Mouse (Mus musculus): ENCODE measurements around the gene Pla1a.
"Not testable (repeated sequence)": the region's sequence is repeated elsewhere in the genome, so short reads cannot be mapped to it uniquely, and the experiment has no call there.

The Pla1a gene

GRCm38 (mm10) chr16:38458600-38459280 is 25.8 kb upstream of the Pla1a start:
- peak; percentile 37 for DNase-seq (ENCODE audit: low spot score)

GRCm38 (mm10) chr16:38456812-38457567 is 24.0 kb upstream of the Pla1a start:
- no peak for DNase-seq (ENCODE audit: low spot score)

- DNase-seq (ENCODE audit: low spot score): no peak
Measured at GRCm38 (mm10) chr16:38455511-38456418, 22.8 kb upstream of the Pla1a start, which contains the start of gene Cd80. Cd80 (plus strand) TSS chr16:38455561.

- no peak for DNase-seq (ENCODE audit: low spot score)
Measured at GRCm38 (mm10) chr16:38454533-38455254, 21.7 kb upstream of the Pla1a start.

GRCm38 (mm10) chr16:38453952-38454351 is 21.0 kb upstream of the Pla1a start:
- DNase-seq (ENCODE audit: low spot score): no peak

- no peak for DNase-seq (ENCODE audit: low spot score)
Measured at GRCm38 (mm10) chr16:38453203-38453553, 20.2 kb upstream of the Pla1a start.

GRCm38 (mm10) chr16:38452442-38453202 is 19.7 kb upstream of the Pla1a start, which contains the start of gene Adprh:
Adprh (minus strand) TSS chr16:38452703.
- peak; percentile 90 for DNase-seq (ENCODE audit: low spot score)

GRCm38 (mm10) chr16:38451421-38452205 is 18.7 kb upstream of the Pla1a start:
- DNase-seq (ENCODE audit: low spot score): peak; percentile 22

GRCm38 (mm10) chr16:38450707-38451106 is 17.8 kb upstream of the Pla1a start:
- DNase-seq (ENCODE audit: low spot score): no peak

- DNase-seq (ENCODE audit: low spot score): no peak
Measured at GRCm38 (mm10) chr16:38448458-38448857, 15.5 kb upstream of the Pla1a start.

GRCm38 (mm10) chr16:38447366-38447765 is 14.4 kb upstream of the Pla1a start:
- DNase-seq (ENCODE audit: low spot score): no peak

- DNase-seq (ENCODE audit: low spot score): not testable (repeated sequence)
Measured at GRCm38 (mm10) chr16:38446141-38446540, 13.2 kb upstream of the Pla1a start.

- DNase-seq (ENCODE audit: low spot score): no peak
Measured at GRCm38 (mm10) chr16:38445576-38445975, 12.6 kb upstream of the Pla1a start.

- no peak for DNase-seq (ENCODE audit: low spot score)
Measured at GRCm38 (mm10) chr16:38445046-38445445, 12.1 kb upstream of the Pla1a start.

- DNase-seq (ENCODE audit: low spot score): no peak
Measured at GRCm38 (mm10) chr16:38443721-38444464, 10.9 kb upstream of the Pla1a start.

GRCm38 (mm10) chr16:38442216-38442615 is 9.3 kb upstream of the Pla1a start:
- DNase-seq (ENCODE audit: low spot score): no peak

GRCm38 (mm10) chr16:38441611-38442010 is 8.7 kb upstream of the Pla1a start:
- no peak for DNase-seq (ENCODE audit: low spot score)

GRCm38 (mm10) chr16:38440403-38440802 is 7.5 kb upstream of the Pla1a start:
- no peak for DNase-seq (ENCODE audit: low spot score)

- no peak for DNase-seq (ENCODE audit: low spot score)
Measured at GRCm38 (mm10) chr16:38439190-38439589, 6.2 kb upstream of the Pla1a start.

All from adipocyte (in vitro differentiated cells).